Mouse (Mus musculus): ENCODE data around the gene Chst3. TPM values are rescaled to one million over a fixed set of nuclear protein-coding genes. Genes with fewer than 3 reads are reported as not detected.
A peak's percentile ranks its signal among the peaks of the same experiment; 100 is the strongest.
"Not testable (repeated sequence)": the region's sequence is repeated elsewhere in the genome, so short reads cannot be mapped to it uniquely, and the experiment has no call there.

Gene Chst3
- polyA plus RNA-seq, 1 experiment from 2014 or later, result 1.8 TPM

- no peak overlapping the region for H3K27ac ChIP-seq (replicated peaks)
- 65% methylated on average over 2 of the region's 2 CpGs for WGBS
- DNase-seq (ENCODE audit: low spot score), result no peak
- H3K9me3 ChIP-seq, result no peaks in the 10 kb centered on the region
- peaks cover 9% of the 10 kb centered on the region for H3K27me3 ChIP-seq (replicated peaks; ENCODE audit: low read depth, poor library complexity, severe bottlenecking)
- H3K36me3 ChIP-seq (replicated peaks), result no peaks in the 10 kb centered on the region
- H3K4me3 ChIP-seq, result no peak overlapping the region
- peaks cover 13% of the 10 kb centered on the region for H3K4me1 ChIP-seq
These were observed 5.5 kb upstream of the Chst3 start for GRCm38 (mm10) chr10:60224601-60225000.

- H3K36me3 ChIP-seq (replicated peaks); DNase-seq (ENCODE audit: low spot score); H3K9me3 ChIP-seq; H3K4me3 ChIP-seq; H3K27ac ChIP-seq (replicated peaks): not testable (repeated sequence)
- 91% methylated on average over 5 of the region's 5 CpGs for WGBS
- peaks cover 29% of the 10 kb centered on the region for H3K4me1 ChIP-seq
- H3K27me3 ChIP-seq (replicated peaks; ENCODE audit: low read depth, poor library complexity, severe bottlenecking), result peaks cover 36% of the 10 kb centered on the region
These were observed 2.7 kb upstream of the Chst3 start for GRCm38 (mm10) chr10:60221571-60222259.

- WGBS, result 87% methylated on average over 4 of the region's 4 CpGs
- peaks cover 47% of the 10 kb centered on the region for H3K27me3 ChIP-seq (replicated peaks; ENCODE audit: low read depth, poor library complexity, severe bottlenecking)
- H3K36me3 ChIP-seq (replicated peaks), result no peaks in the 10 kb centered on the region
- DNase-seq (ENCODE audit: low spot score), result no peak
- H3K4me3 ChIP-seq, result no peak overlapping the region
- no peaks in the 10 kb centered on the region for H3K9me3 ChIP-seq
- H3K27ac ChIP-seq (replicated peaks), result no peak overlapping the region
- H3K4me1 ChIP-seq, result peaks cover 29% of the 10 kb centered on the region
These were observed 1.5 kb upstream of the Chst3 start for GRCm38 (mm10) chr10:60220607-60221006.

- no peaks in the 10 kb centered on the region for H3K36me3 ChIP-seq (replicated peaks)
- no peak for DNase-seq (ENCODE audit: low spot score)
- no peak overlapping the region for H3K27ac ChIP-seq (replicated peaks)
- no peak overlapping the region for H3K4me3 ChIP-seq
- H3K27me3 ChIP-seq (replicated peaks; ENCODE audit: low read depth, poor library complexity, severe bottlenecking), result peaks cover 51% of the 10 kb centered on the region
- H3K4me1 ChIP-seq, result peaks cover 29% of the 10 kb centered on the region
- 68% methylated on average over 5 of the region's 5 CpGs for WGBS
- no peaks in the 10 kb centered on the region for H3K9me3 ChIP-seq
These were observed 1.0 kb upstream of the Chst3 start for GRCm38 (mm10) chr10:60220042-60220523.

- Histone ChIP-seq H3K36me3 (replicated peaks) (no peaks in the 10 kb centered on the region), H3K4me3 (peak overlapping the region; percentile 85), H3K4me1 (peaks cover 32% of the 10 kb centered on the region), H3K27me3 (replicated peaks; ENCODE audit: low read depth, poor library complexity, severe bottlenecking) (peaks cover 53% of the 10 kb centered on the region), H3K9me3 (no peaks in the 10 kb centered on the region), H3K27ac (replicated peaks) (peak overlapping the region; percentile 92)
- WGBS, result 4% methylated on average over 18 of the region's 18 CpGs
- no peak for DNase-seq (ENCODE audit: low spot score)
These were observed 948 bp downstream of the Chst3 start for GRCm38 (mm10) chr10:60218033-60218590.

- Histone ChIP-seq H3K4me1 (peaks cover 40% of the 10 kb centered on the region), H3K36me3 (replicated peaks) (no peaks in the 10 kb centered on the region), H3K27me3 (replicated peaks; ENCODE audit: low read depth, poor library complexity, severe bottlenecking) (peaks cover 53% of the 10 kb centered on the region), H3K4me3 (no peak overlapping the region), H3K27ac (replicated peaks) (no peak overlapping the region), H3K9me3 (no peaks in the 10 kb centered on the region)
- WGBS, result 89% methylated on average over 11 of the region's 11 CpGs
- no peak for DNase-seq (ENCODE audit: low spot score)
These were observed 2.5 kb downstream of the Chst3 start for GRCm38 (mm10) chr10:60216331-60217095.

- H3K27me3 ChIP-seq (replicated peaks; ENCODE audit: low read depth, poor library complexity, severe bottlenecking), result peaks cover 51% of the 10 kb centered on the region
These were observed 3.7 kb downstream of the Chst3 start for GRCm38 (mm10) chr10:60215077-60215960.

GRCm38 (mm10) chr10:60212589-60213379 lies 6.3 kb downstream of the Chst3 start:
- Histone ChIP-seq H3K4me1 (peaks cover 38% of the 10 kb centered on the region), H3K36me3 (replicated peaks) (no peaks in the 10 kb centered on the region), H3K27ac (replicated peaks) (peak overlapping the region; percentile 24; the same call in 1 of the 2 replicates), H3K4me3 (no peak overlapping the region), H3K27me3 (replicated peaks; ENCODE audit: low read depth, poor library complexity, severe bottlenecking) (peaks cover 28% of the 10 kb centered on the region), H3K9me3 (no peaks in the 10 kb centered on the region)
- DNase-seq (ENCODE audit: low spot score), result no peak
- WGBS, result 51% methylated on average over 11 of the region's 11 CpGs

More at GRCm38 (mm10) chr10:60215077-60215960, 3.7 kb downstream of the Chst3 start:
- Histone ChIP-seq H3K4me1 (peaks cover 43% of the 10 kb centered on the region), H3K4me3 (no peak overlapping the region), H3K9me3 (no peaks in the 10 kb centered on the region), H3K36me3 (replicated peaks) (no peaks in the 10 kb centered on the region), H3K27ac (replicated peaks) (no peak overlapping the region)
- no peak for DNase-seq (ENCODE audit: low spot score)
- 69% methylated on average over 14 of the region's 14 CpGs for WGBS

- H3K4me3 ChIP-seq, result no peak overlapping the region
- 81% methylated on average over 8 of the region's 8 CpGs for WGBS
- H3K27ac ChIP-seq (replicated peaks), result no peak overlapping the region
- H3K4me1 ChIP-seq, result peaks cover 35% of the 10 kb centered on the region
- no peaks in the 10 kb centered on the region for H3K9me3 ChIP-seq
- no peak for DNase-seq (ENCODE audit: low spot score)
- peaks cover 16% of the 10 kb centered on the region for H3K27me3 ChIP-seq (replicated peaks; ENCODE audit: low read depth, poor library complexity, severe bottlenecking)
- no peaks in the 10 kb centered on the region for H3K36me3 ChIP-seq (replicated peaks)
These were observed 7.5 kb downstream of the Chst3 start for GRCm38 (mm10) chr10:60211501-60212005.

- 56% methylated on average over 2 of the region's 2 CpGs for WGBS
- Histone ChIP-seq H3K27me3 (replicated peaks; ENCODE audit: low read depth, poor library complexity, severe bottlenecking) (0 out of 2 replicates have a peak, but pooled peaks cover 5% of the 10 kb centered on the region), H3K4me3 (no peak overlapping the region), H3K27ac (replicated peaks) (0 out of 2 replicates have a peak overlapping the region, but pooled peaks have one; percentile 30), H3K36me3 (replicated peaks) (no peaks in the 10 kb centered on the region), H3K9me3 (no peaks in the 10 kb centered on the region), H3K4me1 (peaks cover 40% of the 10 kb centered on the region)
- DNase-seq (ENCODE audit: low spot score), result no peak
These were observed 8.6 kb downstream of the Chst3 start for GRCm38 (mm10) chr10:60210468-60210867.

- peak overlapping the region; percentile 51 for H3K27ac ChIP-seq (replicated peaks)
- 64% methylated on average over 5 of the region's 5 CpGs for WGBS
- no peaks in the 10 kb centered on the region for H3K27me3 ChIP-seq (replicated peaks; ENCODE audit: low read depth, poor library complexity, severe bottlenecking)
- no peak overlapping the region for H3K4me3 ChIP-seq
- H3K36me3 ChIP-seq (replicated peaks), result no peaks in the 10 kb centered on the region
- no peaks in the 10 kb centered on the region for H3K9me3 ChIP-seq
- no peak for DNase-seq (ENCODE audit: low spot score)
- H3K4me1 ChIP-seq, result peaks cover 40% of the 10 kb centered on the region
These were observed 9.8 kb downstream of the Chst3 start for GRCm38 (mm10) chr10:60209237-60209636.
